Mouse (Mus musculus) bone marrow macrophage, adult 2 months (primary cell): ENCODE measurements around the gene Etnk2.

Experiments used
- CTCF ChIP-seq: IDR thresholded peaks from 2 replicates; pipeline ENCODE4 v1.5.1; 2012; ENCODE audit warnings: low read depth, mild to moderate bottlenecking, low read length, moderate library complexity
- POLR2A ChIP-seq: IDR thresholded peaks from 2 replicates; pipeline ENCODE4 v1.6.1; 2012; ENCODE audit warnings: mild to moderate bottlenecking, low read depth, low read length, borderline replicate concordance

DNA sequence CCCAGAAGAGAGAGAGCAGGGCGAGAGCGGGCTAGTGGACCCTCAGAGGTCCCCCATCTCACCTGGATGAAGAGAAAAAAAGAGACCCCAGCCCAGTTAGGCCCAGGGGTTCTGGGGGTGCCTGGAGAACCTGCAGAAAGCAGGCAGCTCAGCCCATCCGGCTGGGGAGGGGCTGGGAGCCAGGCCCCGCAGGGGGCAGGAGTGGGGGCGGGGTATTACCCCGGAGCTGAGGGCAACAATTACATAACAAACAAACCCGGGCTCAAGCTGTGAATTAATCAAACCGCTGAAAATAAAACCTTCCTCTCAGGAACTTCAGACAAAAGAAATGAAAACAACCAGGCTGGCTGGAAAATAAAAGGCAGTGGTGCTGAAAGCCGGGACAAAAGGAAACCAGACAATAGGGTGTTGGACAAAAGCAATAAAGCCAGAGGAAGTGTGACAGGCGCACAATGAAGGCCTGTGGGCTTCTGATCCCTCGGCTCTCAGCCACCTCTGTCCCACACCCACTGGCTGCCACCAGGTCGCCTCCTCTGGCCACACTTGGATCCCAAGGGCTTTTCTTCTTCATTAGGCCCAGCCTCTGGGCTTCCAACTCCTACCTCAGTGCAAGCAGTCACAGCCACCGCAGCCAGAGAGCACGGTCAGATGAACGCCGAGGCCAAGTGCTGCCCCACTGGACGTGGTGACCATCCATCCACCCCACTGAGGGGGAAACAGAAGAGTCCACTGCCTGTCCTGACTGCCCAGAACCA lies 34.3 kb downstream of the Etnk2 start:
- TF ChIP-seq CTCF (no peak), POLR2A (no peak)
